Mouse (Mus musculus) skeletal muscle tissue, adult 2 months (tissue): ENCODE results near the gene Tfb1m.

ENCODE experiments used
- DNase-seq: peaks from one replicate; pipeline ENCODE4 v3.0.0-alpha.2; 2012; ENCODE audit warnings: low read depth, low spot score

Gene Tfb1m

GRCm38 (mm10) chr17:3514316-3514715 is 43.3 kb downstream of the Tfb1m start:
- DNase-seq: no peak

DNA sequence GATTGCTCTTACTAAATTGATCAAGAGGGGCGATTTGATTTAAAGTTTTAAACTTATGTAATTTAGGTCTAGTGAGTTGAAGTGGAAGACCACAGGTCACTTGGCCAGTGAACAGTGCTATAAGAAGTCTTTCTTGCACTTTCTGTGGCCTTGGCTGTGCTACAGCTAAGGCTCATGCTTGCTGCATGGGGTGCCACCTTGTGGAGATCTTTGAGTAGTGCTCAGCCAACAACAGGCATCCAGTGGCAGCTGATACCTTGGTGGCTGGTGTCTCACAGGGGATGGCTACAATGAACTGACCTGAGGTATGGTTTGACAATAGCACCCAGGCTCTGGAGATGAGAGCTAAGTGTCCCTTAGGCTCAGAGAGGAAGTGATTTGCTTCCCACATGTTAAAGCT is 47.7 kb downstream of the Tfb1m start:
- peak; percentile 46 for DNase-seq

GRCm38 (mm10) chr17:3506508-3506907 is 51.1 kb downstream of the Tfb1m start:
- no peak for DNase-seq

- DNase-seq: no peak
These were observed 51.9 kb downstream of the Tfb1m start for GRCm38 (mm10) chr17:3505711-3506110.

GRCm38 (mm10) chr17:3500936-3501335 is 56.6 kb downstream of the Tfb1m start:
- no peak for DNase-seq

GRCm38 (mm10) chr17:3500076-3500475 is 57.5 kb downstream of the Tfb1m start:
- no peak for DNase-seq

DNA sequence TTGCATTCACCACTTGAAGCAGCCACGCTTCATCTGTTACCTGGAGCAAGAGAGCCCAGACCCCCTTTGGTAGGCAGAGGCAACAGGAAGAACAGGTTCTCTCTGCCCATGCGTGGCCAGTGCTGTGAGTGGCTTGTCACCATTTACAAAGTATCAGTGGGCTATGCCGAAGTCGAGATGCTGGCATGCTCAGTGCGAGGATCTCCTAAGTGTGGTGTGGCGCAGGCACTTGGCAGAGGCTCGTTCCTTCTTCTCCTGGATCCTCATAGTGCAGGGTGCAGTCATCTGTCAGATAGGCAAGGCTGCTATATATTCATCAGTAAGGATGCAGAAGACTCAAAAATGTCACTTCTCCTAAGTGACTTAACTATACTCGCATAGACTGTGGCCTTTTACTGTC is 58.1 kb downstream of the Tfb1m start:
- DNase-seq: no peak

DNA sequence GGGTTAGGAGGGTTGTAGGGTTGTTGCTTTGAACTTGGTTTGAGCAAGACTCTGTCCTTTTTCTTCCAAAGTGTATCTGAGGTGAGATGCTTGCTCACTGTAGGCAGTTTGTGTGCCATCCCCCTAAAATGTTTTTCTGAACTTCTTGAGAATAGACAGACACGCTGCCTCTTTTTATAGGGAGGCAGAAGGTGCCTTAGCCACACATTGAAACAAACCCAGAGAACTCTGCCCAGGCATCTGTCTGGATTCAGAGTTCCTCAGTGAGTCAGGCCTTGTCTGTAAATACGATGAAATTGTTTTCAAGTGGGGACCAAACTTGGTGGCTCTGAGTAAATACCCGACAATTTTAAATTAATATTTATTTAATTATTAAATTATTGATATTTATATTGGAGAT is 59.0 kb downstream of the Tfb1m start:
- no peak for DNase-seq

DNA sequence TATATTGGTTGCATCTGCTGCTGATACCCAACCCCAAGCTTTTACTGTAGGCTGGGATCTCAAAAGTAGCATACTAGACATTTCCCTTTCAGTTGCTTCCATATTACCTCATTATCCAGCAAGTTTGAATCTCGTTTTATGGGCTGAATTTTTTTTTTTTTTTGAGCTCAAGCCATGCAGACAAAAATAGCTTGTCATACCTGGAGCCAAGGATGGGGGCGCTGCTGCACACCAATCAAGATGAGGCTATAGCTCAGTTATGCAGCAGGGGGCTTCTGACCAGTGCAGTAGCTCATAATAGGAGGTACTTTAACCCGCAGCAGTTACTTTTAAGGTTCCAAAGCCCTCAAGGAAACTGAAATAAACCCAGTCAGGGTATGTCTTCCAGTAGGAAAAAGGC is 59.5 kb downstream of the Tfb1m start:
- no peak for DNase-seq

DNA sequence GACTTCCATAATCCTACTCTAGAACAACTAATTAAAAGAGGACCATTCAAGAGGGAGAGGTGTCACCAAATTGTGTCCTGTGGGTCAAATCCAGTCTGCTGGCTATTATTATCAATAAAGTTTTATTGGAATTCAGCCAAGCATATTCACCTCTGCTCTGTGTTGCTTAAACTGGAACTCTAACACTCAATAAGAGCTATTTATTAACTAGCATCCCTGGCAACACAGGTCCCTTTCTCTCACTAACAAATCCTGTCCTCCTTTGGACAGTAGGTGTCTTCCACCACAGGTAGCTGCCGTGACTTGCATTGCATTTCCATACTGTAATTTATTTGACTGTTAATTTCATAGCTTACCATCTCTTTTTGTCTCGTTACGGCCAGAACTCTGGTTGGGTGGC is 61.5 kb downstream of the Tfb1m start:
- DNase-seq: no peak

GRCm38 (mm10) chr17:3495576-3495975 is 62.0 kb downstream of the Tfb1m start:
- DNase-seq: no peak

DNA sequence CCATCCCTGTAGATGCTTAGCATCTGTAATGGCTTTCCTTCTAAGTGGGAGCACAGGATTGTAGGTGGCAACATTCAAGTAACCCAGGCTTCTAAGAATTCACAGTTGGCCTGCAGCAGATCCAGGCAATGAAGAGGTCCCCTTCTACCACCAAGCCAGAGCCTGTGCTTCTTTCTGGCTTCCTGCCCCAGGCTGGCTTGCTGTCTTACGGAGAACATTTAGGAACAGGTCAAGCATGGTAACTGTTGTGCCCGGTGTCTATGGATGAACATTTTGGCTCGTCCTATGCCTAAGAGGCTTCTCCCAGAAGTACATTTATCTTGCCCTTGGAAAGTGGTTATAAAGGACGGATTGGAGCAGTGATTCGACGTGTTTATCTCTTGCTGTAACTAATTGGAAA is 65.9 kb downstream of the Tfb1m start:
- DNase-seq: no peak

DNA sequence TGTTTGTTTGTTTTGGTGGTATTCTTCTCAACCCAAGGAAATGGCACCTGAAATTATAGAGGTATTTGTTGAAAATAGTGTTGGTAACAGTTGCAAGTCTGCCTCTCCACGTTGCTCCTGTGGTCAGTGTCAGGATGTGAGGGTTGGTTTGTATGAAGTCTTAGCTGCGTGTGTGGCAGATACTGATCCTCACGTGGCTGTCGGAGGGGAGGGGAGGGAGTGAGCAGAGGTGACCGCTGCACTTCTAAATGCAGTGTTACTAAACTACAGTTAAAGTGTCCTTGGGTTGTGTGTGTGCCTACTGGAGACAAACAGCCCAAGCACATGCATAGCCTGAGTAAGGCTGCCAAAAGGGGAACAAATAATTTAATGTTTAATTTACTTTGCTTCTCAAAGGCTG is 66.5 kb downstream of the Tfb1m start:
- no peak for DNase-seq

DNA sequence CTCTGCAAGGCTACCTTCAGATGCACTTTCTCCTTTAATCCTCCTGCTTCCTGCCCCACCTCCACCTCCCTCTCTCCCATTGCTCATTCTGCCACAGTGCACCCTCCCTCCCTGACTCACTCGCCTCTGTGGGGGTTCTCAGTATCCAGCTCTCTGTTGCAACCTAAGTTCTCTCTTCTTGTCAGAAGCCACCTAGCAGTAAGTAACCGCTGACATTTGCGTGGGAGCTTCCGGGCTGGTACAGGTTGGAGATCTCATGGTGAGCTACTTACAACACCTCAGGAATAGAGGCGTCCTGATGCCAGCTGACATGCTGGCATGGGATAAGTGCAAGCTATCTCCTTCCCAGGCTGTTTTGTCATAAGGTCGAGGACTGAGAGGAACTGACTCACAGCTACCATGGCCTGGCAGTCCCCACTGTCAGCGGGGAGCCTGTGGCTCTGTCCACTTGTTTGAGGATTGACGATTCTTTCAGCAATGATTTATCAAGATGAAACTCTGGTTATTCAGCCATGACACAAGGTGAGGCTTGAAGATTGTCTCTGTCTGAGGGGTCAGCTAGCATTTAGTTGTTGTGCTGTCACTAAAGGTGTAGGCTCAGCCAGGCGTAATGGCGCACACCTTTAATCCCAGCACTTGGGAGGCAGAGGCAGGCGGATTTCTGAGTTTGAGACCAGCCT is 67.2 kb downstream of the Tfb1m start:
- no peak for DNase-seq

DNA sequence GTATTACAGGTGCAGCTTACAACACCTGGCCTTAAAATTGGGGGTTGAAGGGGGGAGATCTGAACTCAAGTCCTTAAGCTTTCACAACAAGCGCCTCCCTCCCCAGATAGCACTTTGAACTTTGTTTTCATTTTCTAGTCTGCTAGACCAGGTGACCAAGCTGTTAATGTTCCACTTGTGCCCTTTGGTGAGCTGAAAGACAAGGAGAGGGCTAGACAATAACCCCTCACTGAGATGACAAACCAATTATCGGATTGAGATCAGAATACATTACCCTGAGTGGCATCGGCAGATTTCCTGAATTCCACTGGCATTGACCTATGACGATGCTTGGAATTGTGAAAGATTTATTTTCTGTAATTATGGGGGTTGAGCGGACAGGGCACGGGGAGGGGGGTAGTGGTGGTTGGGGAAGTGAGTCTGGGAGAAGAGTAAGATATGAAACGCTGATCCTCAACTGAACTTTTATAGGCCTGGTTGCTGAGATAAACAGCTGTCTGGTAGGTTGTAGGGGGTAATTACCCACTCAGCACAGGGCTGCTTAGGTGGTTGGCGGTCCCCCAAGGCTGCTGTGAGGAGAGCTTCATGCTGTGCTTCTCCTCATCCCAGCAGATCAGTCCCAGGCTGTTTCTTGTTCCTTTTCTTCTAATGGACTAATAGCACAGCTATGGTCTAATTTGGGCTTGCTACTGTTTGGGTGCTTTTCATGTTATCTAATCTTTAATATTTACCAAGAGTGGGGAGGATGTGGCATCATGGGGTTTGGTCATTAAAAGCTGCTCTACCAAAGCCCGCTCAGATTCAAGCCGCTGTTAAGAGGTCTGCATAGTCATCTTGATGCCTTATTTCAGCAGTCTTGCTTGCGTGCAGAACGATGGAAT is 69.6 kb downstream of the Tfb1m start:
- DNase-seq: no peak

DNA sequence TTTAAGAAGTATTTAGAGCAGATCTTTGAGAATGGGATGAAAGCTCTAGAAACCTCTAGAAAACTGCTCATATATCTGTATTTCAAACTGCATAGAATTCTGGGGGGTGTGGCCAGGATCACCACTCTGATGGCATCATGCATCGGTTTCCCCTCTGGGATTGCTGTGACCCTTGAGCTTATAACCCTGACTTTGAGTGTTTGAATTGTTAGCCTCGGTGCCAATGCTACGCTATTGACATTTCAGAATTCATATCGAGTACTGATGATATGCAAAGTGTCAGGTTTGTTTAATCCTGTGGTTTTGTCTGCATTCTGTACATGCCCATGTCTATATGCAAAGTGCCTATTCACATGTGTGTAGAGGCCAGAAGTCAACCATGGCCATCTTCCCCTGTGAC is 70.4 kb downstream of the Tfb1m start:
- no peak for DNase-seq

DNA sequence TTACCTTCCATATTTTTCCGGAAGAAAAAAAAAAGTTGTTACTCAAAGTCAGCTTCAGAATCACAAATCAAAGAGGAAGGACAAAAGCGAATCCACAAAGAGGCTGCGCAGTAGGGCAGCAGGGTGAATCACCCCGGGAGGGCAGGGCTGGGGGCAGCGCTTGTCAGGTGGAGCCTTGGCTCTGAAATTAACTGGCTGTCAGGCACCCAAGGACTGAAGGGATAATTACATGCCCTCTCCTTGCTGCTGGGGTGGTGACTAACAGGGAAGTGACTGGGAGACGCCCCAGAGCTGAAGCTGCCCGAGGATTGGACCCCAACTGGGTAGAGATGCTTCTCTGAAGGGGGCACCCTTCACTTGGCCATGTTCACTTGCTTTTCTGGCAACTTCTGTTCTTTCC is 71.7 kb downstream of the Tfb1m start:
- no peak for DNase-seq

- no peak for DNase-seq
These were observed 74.5 kb downstream of the Tfb1m start for GRCm38 (mm10) chr17:3483091-3483490.

DNA sequence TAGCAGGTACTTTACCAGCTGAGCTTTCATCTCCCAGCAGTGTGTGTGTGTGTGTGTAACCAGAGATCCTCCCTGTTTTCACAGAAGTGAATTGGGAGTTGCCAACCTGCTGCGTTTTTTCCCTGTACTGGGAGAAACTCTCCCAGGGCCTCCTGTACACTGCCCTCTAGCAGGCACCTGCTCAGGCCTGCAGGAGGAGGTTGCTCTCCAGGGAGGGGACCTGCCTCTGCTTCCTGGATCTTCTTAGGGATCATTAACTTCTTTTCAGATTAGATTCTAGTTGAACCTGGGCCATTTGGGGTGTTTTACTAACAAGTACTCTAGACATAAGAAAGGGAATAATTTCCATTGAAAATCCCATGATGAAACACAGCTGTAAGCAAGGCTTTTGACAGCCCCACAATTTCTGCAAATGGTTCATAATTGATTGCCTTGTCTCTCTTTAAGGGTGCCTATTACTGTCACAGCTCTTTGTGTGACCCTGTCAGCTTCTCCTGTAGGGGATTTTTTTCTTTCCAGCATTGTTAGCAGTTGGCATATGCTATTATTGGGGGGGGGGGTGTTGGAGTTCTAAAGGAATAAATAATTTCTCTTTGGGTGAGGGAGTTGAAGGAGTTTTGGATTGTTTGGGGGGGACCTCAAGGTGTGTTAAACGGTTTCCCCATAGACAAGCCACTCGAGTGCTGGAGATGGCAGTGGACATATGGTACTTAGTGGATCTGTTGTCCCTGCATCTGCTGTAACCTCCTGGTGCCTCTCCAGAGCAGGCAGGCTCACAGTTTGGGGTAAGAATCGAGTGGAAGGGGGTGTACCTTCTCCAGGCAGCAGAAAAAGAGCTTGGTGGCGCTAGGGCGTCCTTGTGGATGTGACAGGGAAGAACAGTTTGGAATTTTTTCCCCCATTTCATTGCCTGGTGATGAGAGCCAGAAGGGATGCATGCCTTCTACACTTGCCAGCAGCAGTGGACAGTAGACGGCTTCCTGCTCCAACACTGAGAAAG is 75.7 kb downstream of the Tfb1m start:
- no peak for DNase-seq

DNA sequence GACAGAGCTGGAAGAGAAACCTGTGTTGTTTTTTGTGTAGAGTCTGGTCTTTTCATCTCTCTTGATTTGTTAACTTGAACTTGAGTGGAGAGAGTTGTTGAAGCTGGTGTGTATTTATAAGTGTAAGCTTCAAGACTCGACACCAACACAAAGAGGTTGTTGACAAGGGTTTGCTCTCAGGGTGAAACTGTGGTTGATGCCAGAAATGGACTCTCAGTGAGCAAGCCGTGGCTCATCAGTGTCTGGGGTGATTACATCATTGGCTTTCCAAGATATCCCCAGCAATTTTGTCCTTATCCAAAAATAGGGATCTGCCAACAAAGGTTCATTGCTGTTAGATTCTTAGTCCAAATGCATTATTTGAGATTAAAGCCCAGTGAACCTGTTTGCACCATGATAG is 81.0 kb downstream of the Tfb1m start:
- no peak for DNase-seq

- no peak for DNase-seq
These were observed 85.6 kb downstream of the Tfb1m start for GRCm38 (mm10) chr17:3472018-3472417.
